Mouse (Mus musculus) olfactory bulb, adult 2 months (tissue): ENCODE measurements around the gene Lrrc63.

Experiments
- CTCF ChIP-seq: fragments of 200-500 bp; IDR thresholded peaks from 2 replicates; pipeline ENCODE4 v1.5.1; 2012; ENCODE audit warnings: low read depth, mild to moderate bottlenecking, low read length, moderate library complexity; ENCODE audit not compliant: insufficient read depth
- POLR2A ChIP-seq: fragments of 200-500 bp; IDR thresholded peaks from 2 replicates; pipeline ENCODE4 v1.6.1; 2012; ENCODE audit warnings: mild to moderate bottlenecking, low read depth, low read length, moderate library complexity; ENCODE audit not compliant: insufficient read depth

DNA sequence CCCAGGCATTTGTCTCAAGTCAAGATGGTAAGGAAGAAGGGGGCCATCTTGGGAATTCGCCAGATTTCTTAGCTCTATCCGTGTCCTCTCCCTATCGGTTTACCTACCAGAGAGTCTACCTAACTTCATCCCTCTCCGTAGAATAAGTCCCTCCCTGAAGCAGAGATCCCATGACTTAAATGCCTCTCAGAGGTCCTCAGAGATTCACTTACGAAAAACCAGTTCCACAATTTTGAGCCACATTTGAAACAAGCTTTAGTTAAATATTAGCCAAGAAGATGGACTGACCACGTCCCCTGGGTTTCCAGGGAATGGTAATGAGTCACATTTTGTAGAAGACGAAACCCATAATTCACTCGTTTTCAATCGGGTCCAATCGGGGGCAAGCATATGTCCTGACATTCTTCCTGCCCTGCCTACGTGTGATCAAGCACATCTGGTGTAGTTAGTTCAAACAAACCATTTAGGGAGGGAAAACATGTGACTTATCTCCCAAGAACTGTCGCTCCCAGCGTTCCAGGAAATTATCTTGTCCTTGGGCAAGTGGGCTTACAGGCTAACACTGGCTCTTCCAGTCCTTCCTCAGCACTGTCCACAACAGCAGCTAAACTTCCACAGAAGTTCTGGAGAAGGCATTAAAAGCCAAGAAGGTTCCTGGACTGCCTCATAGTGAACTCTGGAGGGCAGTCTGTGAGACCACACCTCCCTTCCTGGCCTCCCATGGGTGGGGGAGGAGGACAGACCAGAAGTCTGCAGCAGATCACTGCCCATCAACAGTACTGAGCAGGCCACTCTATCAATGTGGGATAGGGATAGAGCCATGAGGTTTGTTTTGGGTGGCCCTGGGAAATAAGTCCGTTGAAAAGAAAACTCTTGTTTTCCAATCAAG is 76.0 kb downstream of the Lrrc63 start:
- no peak for TF ChIP-seq CTCF
- TF ChIP-seq POLR2A = no peak
